Mouse (Mus musculus): Measurements from ENCODE around the gene Efcab12. TPM values are rescaled to one million over a fixed set of nuclear protein-coding genes. Genes with fewer than 3 reads are reported as not detected.

The Efcab12 gene
- total and polyA plus RNA-seq, 2 experiments, result 0.09 to 0.11 TPM

GRCm38 (mm10) chr6:115770059-115770670 is 68.0 kb downstream of the Efcab12 start:
- H3K4me3 ChIP-seq (ENCODE audit: insufficient read depth, low read depth, low read length), result no peak overlapping the region
- no peaks in the 10 kb centered on the region for H3K27me3 ChIP-seq (ENCODE audit: control insufficient read depth, insufficient read depth, low read length)
- H3K9ac ChIP-seq (ENCODE audit: low read depth, low read length), result no peak overlapping the region
- no peaks in the 10 kb centered on the region for H3K79me2 ChIP-seq (ENCODE audit: control insufficient read depth, insufficient read depth, low read length)
- no peaks in the 10 kb centered on the region for H3K36me3 ChIP-seq (ENCODE audit: control insufficient read depth, insufficient read depth, low read length)
- 90% methylated on average over 20 of the region's 20 CpGs for WGBS
- peak; percentile 14; the same call in 1 of the 2 replicates for TF ChIP-seq CTCF (IDR thresholded peaks at IDR 0.05; ENCODE audit: low read depth, low read length)
- TF ChIP-seq POLR2A (IDR thresholded peaks at IDR 0.05; ENCODE audit: extremely low read depth, insufficient read depth, low read length), result no peak
- H3K4me1 ChIP-seq (ENCODE audit: control insufficient read depth, insufficient read depth, low read length), result peaks cover 3% of the 10 kb centered on the region
- H3K27ac ChIP-seq (replicated peaks; ENCODE audit: insufficient read depth, low read depth, low read length), result no peak overlapping the region
- DNase-seq (ENCODE audit: extremely low read depth, low read depth, low spot score), result no peak

- DNase-seq (ENCODE audit: extremely low read depth, low read depth, low spot score), result no peak
- Histone ChIP-seq H3K79me2 (ENCODE audit: control insufficient read depth, insufficient read depth, low read length) (no peaks in the 10 kb centered on the region), H3K27ac (replicated peaks; ENCODE audit: insufficient read depth, low read depth, low read length) (no peak overlapping the region), H3K4me3 (ENCODE audit: insufficient read depth, low read depth, low read length) (no peak overlapping the region), H3K4me1 (ENCODE audit: control insufficient read depth, insufficient read depth, low read length) (no peaks in the 10 kb centered on the region), H3K36me3 (ENCODE audit: control insufficient read depth, insufficient read depth, low read length) (no peaks in the 10 kb centered on the region), H3K9ac (ENCODE audit: low read depth, low read length) (no peak overlapping the region), H3K27me3 (ENCODE audit: control insufficient read depth, insufficient read depth, low read length) (no peaks in the 10 kb centered on the region)
- no peak for TF ChIP-seq CTCF (IDR thresholded peaks at IDR 0.05; ENCODE audit: low read depth, low read length)
- WGBS, result 93% methylated on average over 4 of the region's 4 CpGs
Observed at GRCm38 (mm10) chr6:115768207-115768606, 70.0 kb downstream of the Efcab12 start.

GRCm38 (mm10) chr6:115767357-115767756 is 70.9 kb downstream of the Efcab12 start:
- H3K4me3 ChIP-seq (ENCODE audit: insufficient read depth, low read depth, low read length), result no peak overlapping the region
- H3K4me1 ChIP-seq (ENCODE audit: control insufficient read depth, insufficient read depth, low read length), result peaks cover under 1% of the 10 kb centered on the region; the same call in 1 of the 2 replicates
- H3K36me3 ChIP-seq (ENCODE audit: control insufficient read depth, insufficient read depth, low read length), result no peaks in the 10 kb centered on the region
- no peak for DNase-seq (ENCODE audit: extremely low read depth, low read depth, low spot score)
- TF ChIP-seq CTCF (IDR thresholded peaks at IDR 0.05; ENCODE audit: low read depth, low read length), result no peak
- TF ChIP-seq POLR2A (IDR thresholded peaks at IDR 0.05; ENCODE audit: extremely low read depth, insufficient read depth, low read length), result no peak
- H3K79me2 ChIP-seq (ENCODE audit: control insufficient read depth, insufficient read depth, low read length), result no peaks in the 10 kb centered on the region
- no peak overlapping the region for H3K9ac ChIP-seq (ENCODE audit: low read depth, low read length)
- WGBS, result 42% methylated on average over 9 of the region's 9 CpGs
- no peak overlapping the region for H3K27ac ChIP-seq (replicated peaks; ENCODE audit: insufficient read depth, low read depth, low read length)
- no peaks in the 10 kb centered on the region for H3K27me3 ChIP-seq (ENCODE audit: control insufficient read depth, insufficient read depth, low read length)

GRCm38 (mm10) chr6:115764179-115764578 is 74.0 kb downstream of the Efcab12 start:
- H3K4me3 ChIP-seq (ENCODE audit: insufficient read depth, low read depth, low read length), result peak overlapping the region; percentile 38; the same call in 1 of the 2 replicates
- peaks cover 6% of the 10 kb centered on the region; the same call in 1 of the 2 replicates for H3K4me1 ChIP-seq (ENCODE audit: control insufficient read depth, insufficient read depth, low read length)
- no peak for DNase-seq (ENCODE audit: extremely low read depth, low read depth, low spot score)
- peak overlapping the region; percentile 43; the same call in 1 of the 2 replicates for H3K27ac ChIP-seq (replicated peaks; ENCODE audit: insufficient read depth, low read depth, low read length)
- no peaks in the 10 kb centered on the region for H3K79me2 ChIP-seq (ENCODE audit: control insufficient read depth, insufficient read depth, low read length)
- H3K27me3 ChIP-seq (ENCODE audit: control insufficient read depth, insufficient read depth, low read length), result no peaks in the 10 kb centered on the region
- H3K9ac ChIP-seq (ENCODE audit: low read depth, low read length), result no peak overlapping the region; the same call in 1 of the 2 replicates
- no peaks in the 10 kb centered on the region for H3K36me3 ChIP-seq (ENCODE audit: control insufficient read depth, insufficient read depth, low read length)
- 63% methylated on average over 7 of the region's 7 CpGs for WGBS
- no peak for TF ChIP-seq POLR2A (IDR thresholded peaks at IDR 0.05; ENCODE audit: extremely low read depth, insufficient read depth, low read length)
- no peak for TF ChIP-seq CTCF (IDR thresholded peaks at IDR 0.05; ENCODE audit: low read depth, low read length)

GRCm38 (mm10) chr6:115761995-115762756 is 76.0 kb downstream of the Efcab12 start, which contains the start of gene Tmem40:
Tmem40 (minus strand) TSS chr6:115762410.
- H3K9ac ChIP-seq (ENCODE audit: low read depth, low read length), result no peak within 1 kb of the TSS
- no peaks in the 10 kb centered on the region for H3K36me3 ChIP-seq (ENCODE audit: control insufficient read depth, insufficient read depth, low read length)
- H3K4me3 ChIP-seq (ENCODE audit: insufficient read depth, low read depth, low read length), result no peak within 1 kb of the TSS
- DNase-seq (ENCODE audit: extremely low read depth, low read depth, low spot score), result no peak
- peaks cover 6% of the 10 kb centered on the region; the same call in 1 of the 2 replicates for H3K4me1 ChIP-seq (ENCODE audit: control insufficient read depth, insufficient read depth, low read length)
- TF ChIP-seq CTCF (IDR thresholded peaks at IDR 0.05; ENCODE audit: low read depth, low read length), result no peak
- TF ChIP-seq POLR2A (IDR thresholded peaks at IDR 0.05; ENCODE audit: extremely low read depth, insufficient read depth, low read length), result no peak
- H3K79me2 ChIP-seq (ENCODE audit: control insufficient read depth, insufficient read depth, low read length), result no peaks in the 10 kb centered on the region
- 12% methylated on average over 9 of the region's 9 CpGs for WGBS
- H3K27ac ChIP-seq (replicated peaks; ENCODE audit: insufficient read depth, low read depth, low read length), result no peak within 1 kb of the TSS
- no peaks in the 10 kb centered on the region for H3K27me3 ChIP-seq (ENCODE audit: control insufficient read depth, insufficient read depth, low read length)

Data from liver, adult 2 months (tissue).